Mouse (Mus musculus) v-Abl transformed pro-B cells (cell line): Measurements from ENCODE around the gene Csf2rb.

Experiments
- in situ Hi-C, 2 experiments: fragments of 400-800 bp; cut with MboI; formaldehyde crosslinking; loops; one replicate each; pipeline ENCODE4 v1.15.1; 2025; ENCODE audit not compliant: unreplicated experiment in 2 of 2

Csf2rb gene

DNA sequence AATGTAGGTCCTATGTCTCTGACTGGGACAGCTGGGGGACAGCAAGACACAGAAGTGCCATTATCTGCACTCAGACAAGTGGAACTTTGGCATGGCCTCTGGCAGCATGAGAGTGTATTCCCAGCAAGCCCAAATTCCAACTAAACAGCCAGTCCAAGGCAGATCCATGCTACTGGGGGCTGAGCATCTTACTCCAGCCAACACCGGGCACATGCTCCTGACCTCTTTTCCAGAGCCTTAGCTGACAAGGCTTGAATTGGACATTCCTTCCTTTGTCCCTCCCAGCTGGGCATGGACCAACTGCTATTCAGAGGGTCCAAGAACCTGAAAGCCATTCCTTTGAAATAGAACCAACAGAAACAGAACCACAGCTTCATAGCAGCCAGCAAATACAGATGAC lies 44.1 kb downstream of the Csf2rb start:
- in situ Hi-C loops: loop anchor here (5.0 to 25.0 kb wide), 4 partner anchors 187 to 582 kb away; no protein-coding TSS in a partner anchor

DNA sequence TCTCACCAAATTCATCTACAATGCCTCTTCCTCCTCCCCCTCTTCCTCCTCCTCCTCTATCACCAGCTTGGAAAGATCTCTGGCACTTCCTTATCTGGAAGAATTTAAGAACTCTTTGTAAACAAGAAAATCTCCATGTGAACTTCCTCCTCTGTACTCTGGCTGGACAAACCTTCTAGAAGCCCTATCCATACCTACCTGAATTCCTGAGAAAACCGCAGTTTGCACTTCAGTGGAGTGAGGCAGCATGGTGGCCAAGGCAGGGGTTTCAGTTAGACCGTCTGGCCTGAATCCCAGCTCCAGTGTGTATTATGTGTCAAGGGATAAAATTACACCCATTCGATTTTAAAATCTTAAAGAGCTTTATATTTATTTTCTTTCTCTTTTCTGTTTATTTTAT lies 47.2 kb downstream of the Csf2rb start:
- in situ Hi-C loops: loop anchor here in 1 of 2 experiments (25.0 kb wide), 1 partner anchor 585 kb away; no protein-coding TSS in a partner anchor

- in situ Hi-C loops: loop anchor here in 1 of 2 experiments (25.0 kb wide), 1 partner anchor 587 kb away; no protein-coding TSS in a partner anchor
Measured at GRCm38 (mm10) chr15:78374204-78374603, 48.7 kb downstream of the Csf2rb start.

GRCm38 (mm10) chr15:78377859-78378258 lies 52.3 kb downstream of the Csf2rb start:
- in situ Hi-C loops: no loop called here

GRCm38 (mm10) chr15:78378556-78378955 lies 53.0 kb downstream of the Csf2rb start:
- in situ Hi-C loops: no loop called here

DNA sequence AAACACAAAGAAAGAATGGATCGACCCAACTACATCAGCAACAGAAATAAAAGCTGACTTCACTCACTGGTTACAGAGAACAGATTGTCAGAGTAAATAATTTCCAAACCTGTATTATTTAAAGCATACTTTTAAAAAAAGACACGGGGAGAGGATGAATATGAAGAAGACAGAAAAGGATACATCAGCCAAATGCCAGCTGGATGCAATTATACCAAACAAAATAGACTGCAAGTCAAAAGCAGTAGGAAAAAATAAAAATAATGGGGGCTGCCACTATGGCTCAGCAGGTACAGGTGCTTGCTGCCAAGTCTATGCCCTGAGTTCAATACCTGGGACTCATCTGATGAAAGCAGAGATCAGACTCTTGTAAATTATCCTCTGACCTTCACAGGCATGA lies 54.7 kb downstream of the Csf2rb start:
- in situ Hi-C loops: no loop called here

GRCm38 (mm10) chr15:78380741-78381140 lies 55.2 kb downstream of the Csf2rb start:
- in situ Hi-C loops: no loop called here

- in situ Hi-C loops: no loop called here
Measured at GRCm38 (mm10) chr15:78382115-78382514, 56.6 kb downstream of the Csf2rb start.

DNA sequence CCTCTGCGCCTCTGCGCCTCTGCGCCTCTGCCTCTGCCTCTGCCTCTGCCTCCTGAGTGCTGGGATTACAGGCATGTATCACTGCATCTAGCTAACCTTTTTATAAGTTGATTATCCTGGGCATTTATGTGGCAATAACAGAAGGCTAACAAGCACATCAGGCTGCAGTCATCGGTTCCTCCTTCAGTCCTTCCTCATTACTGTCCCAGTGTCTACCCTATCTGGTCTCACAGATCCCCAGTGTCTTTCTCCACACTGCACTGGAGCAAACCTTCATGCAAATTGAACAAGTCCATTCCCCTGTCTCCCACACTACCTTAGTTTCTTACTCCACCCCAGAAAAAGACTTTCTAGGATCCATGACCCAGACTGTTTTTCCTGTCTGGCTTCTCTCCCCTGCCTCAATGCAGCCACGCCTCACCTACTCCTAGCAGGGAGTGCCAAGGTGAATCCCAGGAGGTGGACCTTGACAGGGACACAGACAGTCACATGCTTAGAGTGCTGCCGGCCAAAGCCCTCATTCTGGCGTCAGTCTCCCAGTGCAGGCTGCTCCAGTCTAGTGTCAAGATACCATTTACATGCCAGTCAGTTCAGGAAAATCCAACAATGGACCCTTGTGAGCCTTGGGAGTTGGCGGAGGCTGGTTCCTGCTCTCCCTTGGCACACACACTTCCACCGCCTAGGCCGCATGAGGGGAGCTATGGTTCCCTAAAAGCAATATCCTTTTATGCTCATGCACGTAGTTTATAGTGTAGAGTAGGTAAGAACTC lies 58.1 kb downstream of the Csf2rb start:
- in situ Hi-C loops: no loop called here

- in situ Hi-C loops: no loop called here
Measured at GRCm38 (mm10) chr15:78384220-78385116, 58.9 kb downstream of the Csf2rb start.

DNA sequence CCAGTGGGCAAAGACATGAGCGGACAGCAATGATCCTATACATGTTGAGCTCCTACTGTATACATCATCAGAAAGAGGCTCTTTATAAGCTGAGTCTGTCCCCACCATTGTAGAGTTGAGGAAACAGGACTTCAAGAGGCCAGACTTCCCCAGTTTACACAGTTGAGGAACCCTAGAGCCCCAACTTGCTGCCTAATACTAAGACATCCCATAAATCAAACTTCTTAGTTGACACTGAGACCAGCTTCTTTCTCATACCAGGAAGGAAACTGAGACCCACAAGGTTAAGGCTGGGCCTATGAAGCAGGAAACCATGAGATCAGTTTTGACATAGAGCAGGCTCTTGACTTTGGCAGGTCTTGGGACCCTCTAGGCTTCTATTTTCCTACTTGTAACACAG lies 60.0 kb downstream of the Csf2rb start:
- in situ Hi-C loops: no loop called here

DNA sequence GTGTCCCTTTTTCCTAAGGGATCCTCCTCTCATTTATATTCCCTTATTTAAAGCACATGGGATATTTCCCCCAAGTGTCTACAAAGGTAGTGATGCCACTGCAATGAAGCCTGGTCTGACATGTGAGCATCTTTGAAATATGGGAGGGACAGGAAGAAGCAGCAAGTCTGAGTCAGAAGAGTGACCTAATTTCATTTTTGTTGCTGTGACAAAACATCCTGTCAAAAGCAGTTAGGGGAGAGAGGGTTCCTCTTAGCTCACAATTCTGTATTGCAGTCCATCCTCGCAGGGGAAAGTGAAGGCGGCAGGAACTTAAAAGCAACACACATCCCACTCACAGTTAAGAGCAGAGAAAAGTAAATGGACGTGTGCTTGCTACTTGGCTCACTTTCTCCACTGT lies 65.3 kb downstream of the Csf2rb start:
- in situ Hi-C loops: no loop called here

- in situ Hi-C loops: no loop called here
Measured at GRCm38 (mm10) chr15:78395478-78395962, 70.0 kb downstream of the Csf2rb start, which contains the start of gene Tex33. Gene Tex33 (minus strand): TSS chr15:78395912.

DNA sequence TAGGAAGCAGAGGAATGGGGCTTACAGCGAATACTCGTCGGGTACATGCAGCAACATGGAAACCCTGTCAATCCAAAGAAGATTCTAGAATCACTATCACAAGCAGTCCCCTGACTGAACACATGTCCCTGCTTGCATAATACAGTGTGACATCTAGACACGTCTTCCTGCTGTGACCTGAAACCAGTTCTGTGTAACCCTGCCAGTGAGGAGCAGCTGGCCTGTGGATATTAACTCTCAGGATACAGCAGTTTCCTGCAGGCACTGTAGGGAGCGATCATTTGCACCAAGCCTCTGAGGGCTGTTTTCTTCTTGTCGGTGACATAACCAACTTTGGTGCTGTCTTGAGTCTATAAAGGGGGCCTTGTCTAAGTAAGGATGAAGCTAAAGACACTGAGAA lies 75.8 kb downstream of the Csf2rb start:
- in situ Hi-C loops: no loop called here

- in situ Hi-C loops: no loop called here
Measured at GRCm38 (mm10) chr15:78401921-78402320, 76.4 kb downstream of the Csf2rb start.

DNA sequence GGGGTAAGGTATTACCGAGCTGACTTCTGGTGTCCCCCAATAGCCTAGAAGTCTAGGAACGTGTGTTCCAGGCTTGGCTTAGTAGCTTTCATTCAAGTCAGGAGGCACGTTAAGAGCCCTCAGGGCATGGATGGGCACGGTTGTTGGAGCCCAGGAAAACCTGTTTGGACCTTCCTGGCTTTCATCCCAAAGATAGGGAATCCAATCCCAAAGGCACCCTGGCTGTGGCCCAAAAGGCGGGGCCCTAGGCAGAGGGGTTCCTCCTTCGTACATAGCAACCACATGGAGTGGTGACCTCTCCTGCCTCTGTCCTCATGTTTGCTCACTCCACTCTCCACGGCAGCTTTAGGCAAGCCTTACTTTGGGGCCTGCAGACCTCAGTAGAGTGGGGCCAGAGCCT lies 76.9 kb downstream of the Csf2rb start:
- in situ Hi-C loops: no loop called here

- in situ Hi-C loops: no loop called here
Measured at GRCm38 (mm10) chr15:78403301-78403741, 77.8 kb downstream of the Csf2rb start.
